Mouse (Mus musculus): ENCODE results near the gene Sclt1. TPM values are rescaled to one million over a fixed set of nuclear protein-coding genes. Genes with fewer than 3 reads are reported as not detected.
A peak's percentile ranks its signal among the peaks of the same experiment; 100 is the strongest.

The Sclt1 gene
- total RNA-seq, 1 experiment: 15.3 TPM

- Histone ChIP-seq H3K4me3 (ENCODE audit: insufficient read depth in 1 of 2, low read depth in 1 of 2, low read length in 2 of 2, poor library complexity in 1 of 2, severe bottlenecking in 1 of 2) (no peak overlapping the region), H3K9ac (ENCODE audit: insufficient read depth, low read depth, low read length, poor library complexity, severe bottlenecking) (no peak overlapping the region), H3K36me3 (ENCODE audit: control insufficient read depth, insufficient read depth, low read length, poor library complexity, severe bottlenecking) (peaks cover 83% of the 10 kb centered on the region), H3K27ac (ENCODE audit: insufficient read depth, low read depth, low read length, poor library complexity, severe bottlenecking) (peak overlapping the region; percentile 33; the same call in 1 of the 2 replicates), H3K9me3 (ENCODE audit: control insufficient read depth, insufficient read depth, low read depth, low read length) (no peaks in the 10 kb centered on the region), H3K4me1 (ENCODE audit: control insufficient read depth in 2 of 2, insufficient read depth in 2 of 2, low read length in 2 of 2, poor library complexity in 1 of 2) (peaks cover 9 to 15% of the 10 kb centered on the region in 2 experiments; a peak in 2 of 4 replicates)
- in situ Hi-C loops (cut with MboI; ENCODE audit: low sequenced_read_pairs in 2 of 2, unreplicated experiment in 2 of 2): no loop called here
- TF ChIP-seq MAFK (IDR thresholded peaks at IDR 0.05; ENCODE audit: insufficient read depth, low read depth, low read length) (no peak), ZNF384 (IDR thresholded peaks at IDR 0.05; ENCODE audit: low read depth, low read length) (no peak), CHD2 (IDR thresholded peaks at IDR 0.05; ENCODE audit: low read depth, low read length) (no peak), ZC3H11A (IDR thresholded peaks at IDR 0.05; ENCODE audit: borderline replicate concordance, low read depth, low read length) (no peak), HCFC1 (IDR thresholded peaks at IDR 0.05; ENCODE audit: borderline replicate concordance, insufficient read depth, low read length) (no peak)
- DNase-seq (ENCODE audit: low read depth, low spot score): no peak
Measured at GRCm38 (mm10) chr3:41589246-41589914, 152.9 kb downstream of the Sclt1 start.

- Histone ChIP-seq H3K9ac (ENCODE audit: insufficient read depth, low read depth, low read length, poor library complexity, severe bottlenecking) (no peak overlapping the region), H3K27ac (ENCODE audit: insufficient read depth, low read depth, low read length, poor library complexity, severe bottlenecking) (no peak overlapping the region), H3K4me3 (ENCODE audit: insufficient read depth in 1 of 2, low read depth in 1 of 2, low read length in 2 of 2, poor library complexity in 1 of 2, severe bottlenecking in 1 of 2) (no peak overlapping the region), H3K4me1 (ENCODE audit: control insufficient read depth in 2 of 2, insufficient read depth in 2 of 2, low read length in 2 of 2, poor library complexity in 1 of 2) (peaks cover 9 to 15% of the 10 kb centered on the region in 2 experiments; a peak in 2 of 4 replicates), H3K36me3 (ENCODE audit: control insufficient read depth, insufficient read depth, low read length, poor library complexity, severe bottlenecking) (peaks cover 82% of the 10 kb centered on the region), H3K9me3 (ENCODE audit: control insufficient read depth, insufficient read depth, low read depth, low read length) (no peaks in the 10 kb centered on the region)
- in situ Hi-C loops (cut with MboI; ENCODE audit: low sequenced_read_pairs in 2 of 2, unreplicated experiment in 2 of 2): no loop called here
- TF ChIP-seq ZNF384 (IDR thresholded peaks at IDR 0.05; ENCODE audit: low read depth, low read length) (no peak), MAFK (IDR thresholded peaks at IDR 0.05; ENCODE audit: insufficient read depth, low read depth, low read length) (no peak), ZC3H11A (IDR thresholded peaks at IDR 0.05; ENCODE audit: borderline replicate concordance, low read depth, low read length) (no peak), HCFC1 (IDR thresholded peaks at IDR 0.05; ENCODE audit: borderline replicate concordance, insufficient read depth, low read length) (no peak), CHD2 (IDR thresholded peaks at IDR 0.05; ENCODE audit: low read depth, low read length) (no peak)
- DNase-seq (ENCODE audit: low read depth, low spot score): no peak
Measured at GRCm38 (mm10) chr3:41588495-41588894, 153.8 kb downstream of the Sclt1 start.

- Histone ChIP-seq H3K9ac (ENCODE audit: insufficient read depth, low read depth, low read length, poor library complexity, severe bottlenecking) (no peak overlapping the region), H3K4me1 (ENCODE audit: control insufficient read depth in 2 of 2, insufficient read depth in 2 of 2, low read length in 2 of 2, poor library complexity in 1 of 2) (peaks cover 9 to 15% of the 10 kb centered on the region in 2 experiments; a peak in 2 of 4 replicates), H3K36me3 (ENCODE audit: control insufficient read depth, insufficient read depth, low read length, poor library complexity, severe bottlenecking) (peaks cover 82% of the 10 kb centered on the region), H3K27ac (ENCODE audit: insufficient read depth, low read depth, low read length, poor library complexity, severe bottlenecking) (no peak overlapping the region), H3K4me3 (ENCODE audit: insufficient read depth in 1 of 2, low read depth in 1 of 2, low read length in 2 of 2, poor library complexity in 1 of 2, severe bottlenecking in 1 of 2) (peak overlapping the region in 1 of 2 experiments; percentile 15; a peak in 1 of 4 replicates), H3K9me3 (ENCODE audit: control insufficient read depth, insufficient read depth, low read depth, low read length) (no peaks in the 10 kb centered on the region)
- DNase-seq (ENCODE audit: low read depth, low spot score): no peak
- TF ChIP-seq HCFC1 (IDR thresholded peaks at IDR 0.05; ENCODE audit: borderline replicate concordance, insufficient read depth, low read length) (no peak), ZC3H11A (IDR thresholded peaks at IDR 0.05; ENCODE audit: borderline replicate concordance, low read depth, low read length) (no peak), ZNF384 (IDR thresholded peaks at IDR 0.05; ENCODE audit: low read depth, low read length) (no peak), CHD2 (IDR thresholded peaks at IDR 0.05; ENCODE audit: low read depth, low read length) (no peak), MAFK (IDR thresholded peaks at IDR 0.05; ENCODE audit: insufficient read depth, low read depth, low read length) (no peak)
- in situ Hi-C loops (cut with MboI; ENCODE audit: low sequenced_read_pairs in 2 of 2, unreplicated experiment in 2 of 2): no loop called here
Measured at GRCm38 (mm10) chr3:41587588-41587987, 154.7 kb downstream of the Sclt1 start.

GRCm38 (mm10) chr3:41586917-41587316 is 155.4 kb downstream of the Sclt1 start:
- DNase-seq (ENCODE audit: low read depth, low spot score): no peak
- in situ Hi-C loops (cut with MboI; ENCODE audit: low sequenced_read_pairs in 2 of 2, unreplicated experiment in 2 of 2): no loop called here
- Histone ChIP-seq H3K4me3 (ENCODE audit: insufficient read depth in 1 of 2, low read depth in 1 of 2, low read length in 2 of 2, poor library complexity in 1 of 2, severe bottlenecking in 1 of 2) (no peak overlapping the region), H3K4me1 (ENCODE audit: control insufficient read depth in 2 of 2, insufficient read depth in 2 of 2, low read length in 2 of 2, poor library complexity in 1 of 2) (peaks cover 9 to 18% of the 10 kb centered on the region in 2 experiments; a peak in 3 of 4 replicates), H3K9me3 (ENCODE audit: control insufficient read depth, insufficient read depth, low read depth, low read length) (no peaks in the 10 kb centered on the region), H3K27ac (ENCODE audit: insufficient read depth, low read depth, low read length, poor library complexity, severe bottlenecking) (no peak overlapping the region), H3K9ac (ENCODE audit: insufficient read depth, low read depth, low read length, poor library complexity, severe bottlenecking) (no peak overlapping the region), H3K36me3 (ENCODE audit: control insufficient read depth, insufficient read depth, low read length, poor library complexity, severe bottlenecking) (peaks cover 82% of the 10 kb centered on the region)
- TF ChIP-seq ZC3H11A (IDR thresholded peaks at IDR 0.05; ENCODE audit: borderline replicate concordance, low read depth, low read length) (no peak), HCFC1 (IDR thresholded peaks at IDR 0.05; ENCODE audit: borderline replicate concordance, insufficient read depth, low read length) (no peak), MAFK (IDR thresholded peaks at IDR 0.05; ENCODE audit: insufficient read depth, low read depth, low read length) (no peak)

Measured in ES-E14 (cell line).